Mouse (Mus musculus) limb, embryonic 13.5 days (tissue): ENCODE results near the gene Atp1b1. TPM values are rescaled to one million over a fixed set of nuclear protein-coding genes. Genes with fewer than 3 reads are reported as not detected.

Experiments
- ATAC-seq: fragments of 200-750 bp; cut with Nextera tagmentation; 2 replicates; pipeline ENCODE4 v1.8.0; 2017; ENCODE audit warnings: low read depth, moderate number of reproducible peaks, moderate TSS enrichment; ENCODE audit not compliant: low FRiP score
- H3K27ac ChIP-seq: fragments of 300-500 bp; sonication (generic); 2 replicates; pipeline ENCODE4 v1.5.1; 2015; ENCODE audit warnings: inconsistent platforms, mild to moderate bottlenecking, moderate library complexity
- H3K27me3 ChIP-seq: fragments of 300-500 bp; sonication (generic); 2 replicates; pipeline ENCODE4 v1.6.1; 2015; ENCODE audit warnings: mild to moderate bottlenecking, inconsistent platforms
- H3K36me3 ChIP-seq: fragments of 300-500 bp; sonication (generic); 2 replicates; pipeline ENCODE4 v1.6.1; 2015; ENCODE audit warnings: inconsistent platforms, mild to moderate bottlenecking, moderate library complexity
- H3K4me1 ChIP-seq: fragments of 300-500 bp; sonication (generic); 2 replicates; pipeline ENCODE4 v1.6.1; 2015; ENCODE audit warnings: inconsistent platforms
- H3K4me2 ChIP-seq: fragments of 300-500 bp; sonication (generic); replicated peaks from 2 replicates; pipeline ENCODE4 v1.6.1; 2015; ENCODE audit warnings: inconsistent platforms, mild to moderate bottlenecking, moderate library complexity
- H3K4me3 ChIP-seq: fragments of 300-500 bp; sonication (generic); 2 replicates; pipeline ENCODE4 v1.5.1; 2015; ENCODE audit warnings: moderate library complexity, mild to moderate bottlenecking, inconsistent platforms
- H3K9ac ChIP-seq: fragments of 300-500 bp; sonication (generic); 2 replicates; pipeline ENCODE4 v1.6.1; 2015; ENCODE audit warnings: mild to moderate bottlenecking, inconsistent platforms
- H3K9me3 ChIP-seq: fragments of 300-500 bp; sonication (generic); 2 replicates; pipeline ENCODE4 v1.6.1; 2016; ENCODE audit warnings: inconsistent platforms
- WGBS: fragments of 180-500 bp; shearing (Covaris S2); methylation state at CpG from one replicate; pipeline ENCODE4 v1.1.7; 2015; 5-methylcytosine and 5-hydroxymethylcytosine counted together
- polyA plus RNA-seq: library from polyadenylated mRNA; unstranded; fragments of >200 nt; fragmentation: Nextera tagmentation; extraction: Ambion mirVana; gene quantifications from 2 replicates; pipeline ENCODE4 v1.2.1, GENCODE M21; 2015

The Atp1b1 gene
- polyA plus RNA-seq, 1 experiment from 2014 or later = 7.8 TPM

DNA sequence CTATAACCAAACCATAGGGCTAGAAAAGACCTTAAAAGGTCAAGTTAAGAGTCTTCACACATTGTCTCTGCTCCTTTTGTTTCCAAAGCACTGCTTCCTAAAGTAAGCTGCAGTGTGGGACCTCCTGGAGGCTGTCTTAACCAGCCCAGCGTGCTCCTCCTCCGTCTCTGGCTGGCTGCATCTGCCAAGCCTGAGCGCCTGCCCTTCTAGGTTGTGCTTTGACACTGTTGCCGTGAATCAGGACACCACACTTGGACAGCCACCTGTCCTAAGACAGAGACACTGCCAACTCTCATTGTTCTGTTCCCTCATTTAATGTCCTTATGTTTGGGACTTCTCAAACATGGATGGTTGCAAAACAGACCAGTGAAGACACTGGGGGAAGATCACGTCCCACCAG is 51.6 kb downstream of the Atp1b1 start:
- H3K27me3 ChIP-seq = no peaks in the 10 kb centered on the region
- peaks cover 7% of the 10 kb centered on the region; the same call in 1 of the 2 replicates for H3K9me3 ChIP-seq
- H3K4me1 ChIP-seq = no peaks in the 10 kb centered on the region
- H3K4me3 ChIP-seq = no peak overlapping the region
- no peak for ATAC-seq
- H3K4me2 ChIP-seq = no peak overlapping the region
- no peak overlapping the region for H3K27ac ChIP-seq
- 69% methylated on average over 5 of the region's 5 CpGs for WGBS
- no peak overlapping the region for H3K9ac ChIP-seq
- peaks cover 27% of the 10 kb centered on the region for H3K36me3 ChIP-seq

DNA sequence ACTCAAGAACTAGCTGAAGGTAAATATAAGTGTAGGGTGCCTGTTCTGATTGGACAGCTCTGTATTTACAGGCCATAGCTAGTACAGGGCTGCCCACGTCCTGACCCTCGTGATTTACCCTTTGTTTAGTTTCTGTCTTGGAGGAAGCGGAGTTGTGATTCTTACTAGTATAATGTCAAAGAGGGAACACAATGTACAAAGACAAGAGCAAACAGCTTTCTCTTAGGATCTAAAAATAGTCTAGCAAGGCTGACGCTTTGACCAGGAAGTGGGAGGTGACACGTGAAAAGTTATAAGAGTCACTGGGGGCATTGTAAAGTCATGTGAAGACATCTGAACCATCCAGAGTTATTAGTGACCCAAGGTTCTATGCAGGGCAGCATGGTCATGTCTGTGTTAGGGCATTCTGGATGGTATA is 52.8 kb downstream of the Atp1b1 start:
- Histone ChIP-seq H3K9me3 (peaks cover 7% of the 10 kb centered on the region; the same call in 1 of the 2 replicates), H3K4me3 (no peak overlapping the region), H3K4me1 (no peaks in the 10 kb centered on the region), H3K27ac (no peak overlapping the region), H3K4me2 (no peak overlapping the region), H3K9ac (no peak overlapping the region), H3K36me3 (peaks cover 34% of the 10 kb centered on the region), H3K27me3 (no peaks in the 10 kb centered on the region)
- ATAC-seq = no peak; the same call in 1 of the 2 replicates
- WGBS = 66% methylated on average over 5 of the region's 5 CpGs

DNA sequence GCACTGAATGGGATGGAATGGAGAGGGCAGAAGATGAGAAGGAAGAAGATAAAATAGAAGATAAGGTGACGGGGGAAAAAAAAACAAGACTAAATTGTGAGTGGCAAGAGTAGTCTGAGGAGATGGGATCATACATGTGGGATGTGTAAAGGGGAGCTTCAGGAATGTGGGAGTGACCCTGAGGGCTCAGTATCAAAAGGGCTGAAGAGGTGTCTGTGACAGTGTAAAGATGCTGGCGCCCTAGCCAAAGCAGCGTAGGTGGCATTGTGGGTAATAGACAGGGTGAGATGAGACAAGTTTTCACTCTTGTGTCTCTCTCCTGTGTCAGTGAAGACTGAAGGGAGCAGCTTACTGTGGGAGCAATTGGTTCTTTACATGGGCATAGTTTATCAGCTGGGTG is 58.6 kb downstream of the Atp1b1 start:
- Histone ChIP-seq H3K4me1 (no peaks in the 10 kb centered on the region), H3K36me3 (peaks cover 30% of the 10 kb centered on the region), H3K9me3 (peaks cover 7% of the 10 kb centered on the region; the same call in 1 of the 2 replicates), H3K4me3 (no peak overlapping the region), H3K4me2 (no peak overlapping the region), H3K27me3 (no peaks in the 10 kb centered on the region), H3K9ac (no peak overlapping the region), H3K27ac (no peak overlapping the region)
- ATAC-seq = no peak
- WGBS = 87% methylated on average over 3 of the region's 3 CpGs

DNA sequence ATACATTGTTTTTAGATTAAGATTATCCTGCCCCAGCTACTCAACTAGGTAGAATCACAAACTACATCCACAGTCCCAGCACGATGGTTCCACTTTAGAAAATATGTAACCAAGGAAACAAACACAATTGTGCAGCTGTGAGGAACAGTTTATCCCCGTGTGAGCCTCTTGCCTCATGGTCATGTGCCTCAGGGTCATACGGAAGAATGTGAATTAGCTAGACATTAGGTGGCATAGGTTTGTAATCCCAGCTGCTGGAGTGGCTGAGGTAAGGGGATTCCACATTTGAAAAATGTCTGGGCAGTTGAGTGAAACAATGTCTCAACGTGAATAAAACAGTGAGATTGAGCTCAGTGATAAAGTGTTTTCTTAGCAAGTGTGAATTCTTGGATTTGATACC is 60.5 kb downstream of the Atp1b1 start:
- no peak for ATAC-seq
- 65% methylated on average over 4 of the region's 4 CpGs for WGBS
- H3K4me3 ChIP-seq = no peak overlapping the region

DNA sequence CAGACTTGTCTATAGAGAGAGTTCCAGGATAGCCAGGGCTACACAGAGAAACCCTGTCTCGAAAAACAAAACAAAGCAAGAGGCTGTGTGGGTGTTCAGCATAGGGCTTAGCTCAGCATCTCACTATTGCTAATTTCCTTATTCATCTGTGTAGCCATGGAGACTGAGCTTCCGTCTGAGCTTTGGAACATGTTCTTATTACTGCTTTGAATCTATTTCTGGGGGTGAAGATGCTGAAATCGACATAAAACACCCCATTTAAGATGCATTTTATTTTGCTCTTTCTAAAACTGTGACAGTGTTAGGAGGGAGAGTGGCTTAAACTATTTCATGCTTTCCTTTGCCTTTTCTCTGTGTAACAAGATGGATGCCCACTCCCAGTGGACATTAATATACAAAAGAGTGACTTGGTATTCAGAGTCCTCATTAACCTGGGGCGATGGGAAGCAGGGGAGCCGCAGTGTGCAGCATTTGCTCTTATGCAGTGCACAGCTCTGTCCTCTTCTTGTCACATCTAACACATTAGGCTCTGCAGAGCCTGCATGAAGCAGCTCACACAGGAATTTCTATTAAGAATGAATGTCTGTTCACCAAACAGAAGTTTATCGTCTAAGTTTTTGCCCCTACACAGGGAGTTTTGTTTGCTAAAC is 62.9 kb downstream of the Atp1b1 start:
- H3K9me3 ChIP-seq = no peaks in the 10 kb centered on the region
- no peaks in the 10 kb centered on the region for H3K27me3 ChIP-seq
- no peak overlapping the region for H3K4me3 ChIP-seq
- no peak overlapping the region for H3K4me2 ChIP-seq
- no peaks in the 10 kb centered on the region for H3K4me1 ChIP-seq
- ATAC-seq = no peak
- no peak overlapping the region for H3K27ac ChIP-seq
- no peak overlapping the region for H3K9ac ChIP-seq
- 83% methylated on average over 6 of the region's 6 CpGs for WGBS
- H3K36me3 ChIP-seq = no peaks in the 10 kb centered on the region

More for the DNA sequence above, 60.5 kb downstream of the Atp1b1 start:
- no peak overlapping the region for H3K9ac ChIP-seq
- no peak overlapping the region for H3K4me2 ChIP-seq
- no peak overlapping the region for H3K27ac ChIP-seq
- H3K36me3 ChIP-seq = peaks cover 16% of the 10 kb centered on the region
- H3K4me1 ChIP-seq = no peaks in the 10 kb centered on the region
- no peaks in the 10 kb centered on the region for H3K27me3 ChIP-seq
- peaks cover 7% of the 10 kb centered on the region; the same call in 1 of the 2 replicates for H3K9me3 ChIP-seq

DNA sequence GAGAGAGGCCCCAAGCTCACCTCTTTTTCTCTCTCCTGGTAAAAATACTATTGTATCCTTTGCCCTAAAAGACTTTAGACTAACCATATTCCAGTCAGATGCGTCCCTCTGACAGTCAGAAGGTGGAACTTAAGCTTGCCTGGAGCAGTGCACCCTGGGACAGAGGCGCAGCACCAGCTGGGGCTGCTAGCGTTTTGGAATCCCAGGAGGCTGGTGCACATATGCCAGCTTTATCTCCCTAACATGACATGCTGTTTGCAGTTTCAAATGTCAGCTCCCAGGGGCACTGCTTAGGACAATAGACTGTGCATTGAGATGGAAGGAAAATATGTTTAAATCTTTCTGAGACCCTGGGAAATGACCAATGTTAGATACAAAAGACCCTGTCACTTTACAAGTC is 66.0 kb downstream of the Atp1b1 start:
- Histone ChIP-seq H3K9ac (no peak overlapping the region), H3K27ac (no peak overlapping the region), H3K4me2 (no peak overlapping the region), H3K27me3 (no peaks in the 10 kb centered on the region), H3K36me3 (0 out of 2 replicates have a peak, but pooled peaks cover 5% of the 10 kb centered on the region), H3K9me3 (no peaks in the 10 kb centered on the region), H3K4me3 (no peak overlapping the region), H3K4me1 (no peaks in the 10 kb centered on the region)
- ATAC-seq = no peak
- WGBS = 52% methylated on average over 3 of the region's 3 CpGs

DNA sequence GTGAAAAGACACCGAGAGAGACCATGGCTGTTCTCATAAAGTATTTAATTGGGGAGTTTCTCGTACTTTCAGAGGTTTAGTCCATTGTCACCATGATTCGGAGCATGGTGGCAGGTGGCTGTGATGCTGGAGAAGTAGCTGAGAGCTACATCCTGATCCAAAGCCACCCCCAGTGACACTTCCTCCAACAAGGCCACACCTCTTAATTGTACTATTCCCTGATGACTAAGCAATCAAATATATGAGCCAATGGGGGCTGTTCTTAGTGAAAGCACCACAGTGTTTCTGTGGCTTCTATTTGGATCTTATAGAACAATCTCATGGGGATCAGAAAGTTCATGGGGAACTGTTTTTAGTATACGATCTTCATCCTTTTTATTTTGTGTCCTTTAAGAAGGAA is 68.4 kb downstream of the Atp1b1 start:
- 83% methylated on average over 4 of the region's 4 CpGs for WGBS
- Histone ChIP-seq H3K27ac (no peak overlapping the region), H3K36me3 (peaks cover 8% of the 10 kb centered on the region; the same call in 1 of the 2 replicates), H3K4me2 (no peak overlapping the region), H3K27me3 (no peaks in the 10 kb centered on the region), H3K4me1 (no peaks in the 10 kb centered on the region), H3K9ac (no peak overlapping the region), H3K9me3 (no peaks in the 10 kb centered on the region), H3K4me3 (no peak overlapping the region)
- ATAC-seq = no peak

Other genes with a start within 250 kb of the Atp1b1 start
- 7.7 and 8.6 TPM in 2 replicates for gene Slc19a2, start 209.3 kb downstream of the Atp1b1 start, polyA plus RNA-seq
- gene Ccdc181, start 182.8 kb downstream of the Atp1b1 start, polyA plus RNA-seq = 6.5 and 6.7 TPM in 2 replicates
- gene Nme7, start 154.2 kb downstream of the Atp1b1 start, polyA plus RNA-seq = 42.5 and 43.9 TPM in 2 replicates
- gene Blzf1, start 150.9 kb downstream of the Atp1b1 start, polyA plus RNA-seq = 31.2 and 32.6 TPM in 2 replicates